Mouse (Mus musculus) ES-E14 (cell line): ENCODE data around the gene Mup20. TPM values are rescaled to one million over a fixed set of nuclear protein-coding genes. Genes with fewer than 3 reads are reported as not detected.
A peak's percentile ranks its signal among the peaks of the same experiment; 100 is the strongest.
"Not testable (repeated sequence)": the region's sequence is repeated elsewhere in the genome, so short reads cannot be mapped to it uniquely, and the experiment has no call there.

Experiments used
- DNase-seq: peaks from one replicate; pipeline ENCODE4 v3.0.0-alpha.2; 2013; ENCODE audit warnings: low read depth, low spot score
- H3K27ac ChIP-seq: 2 replicates; pipeline ENCODE4 v1.5.1; 2012; ENCODE audit warnings: low read depth, mild to moderate bottlenecking, low read length, moderate library complexity, mixed read lengths; ENCODE audit not compliant: poor library complexity, insufficient read depth, severe bottlenecking
- H3K36me3 ChIP-seq: 2 replicates; pipeline ENCODE4 v1.6.1; 2012; ENCODE audit warnings: mild to moderate bottlenecking, low read length, moderate library complexity, mixed read lengths; ENCODE audit not compliant: control insufficient read depth, poor library complexity, insufficient read depth, severe bottlenecking
- H3K4me1 ChIP-seq, 2 experiments: fragments of 150-350 bp in 1 of 2; sonication (generic) in 1 of 2; 2 replicates each; pipeline ENCODE4 v1.6.1; 2012; ENCODE audit warnings: low read length in 2 of 2, mild to moderate bottlenecking in 1 of 2, mixed read lengths in 1 of 2; ENCODE audit not compliant: control insufficient read depth in 2 of 2, insufficient read depth in 2 of 2, poor library complexity in 1 of 2
- H3K4me3 ChIP-seq, 2 experiments: fragments of 150-350 bp in 1 of 2; sonication (generic) in 1 of 2; 2 replicates each; pipeline ENCODE4 v1.5.1; 2012; ENCODE audit warnings: low read length in 2 of 2, low read depth in 1 of 2, mild to moderate bottlenecking in 1 of 2, mixed read lengths in 1 of 2; ENCODE audit not compliant: insufficient read depth in 1 of 2, poor library complexity in 1 of 2, severe bottlenecking in 1 of 2
- H3K9ac ChIP-seq: 2 replicates; pipeline ENCODE4 v1.6.1; 2012; ENCODE audit warnings: low read depth, mild to moderate bottlenecking, low read length, mixed read lengths; ENCODE audit not compliant: poor library complexity, insufficient read depth, severe bottlenecking
- H3K9me3 ChIP-seq: fragments of 150-350 bp; sonication (generic); 2 replicates; pipeline ENCODE4 v1.6.1; 2012; ENCODE audit warnings: low read depth, mild to moderate bottlenecking, low read length; ENCODE audit not compliant: control insufficient read depth, insufficient read depth
- CHD2 ChIP-seq: IDR thresholded peaks from 2 replicates; pipeline ENCODE4 v1.6.1; 2014; ENCODE audit warnings: mild to moderate bottlenecking, low read depth, low read length, inconsistent platforms
- HCFC1 ChIP-seq: IDR thresholded peaks from 2 replicates; pipeline ENCODE4 v1.6.1; 2012; ENCODE audit warnings: low read length, inconsistent platforms, borderline replicate concordance; ENCODE audit not compliant: insufficient read depth
- MAFK ChIP-seq: IDR thresholded peaks from 2 replicates; pipeline ENCODE4 v1.6.1; 2014; ENCODE audit warnings: mild to moderate bottlenecking, low read depth, low read length, inconsistent platforms; ENCODE audit not compliant: insufficient read depth
- ZC3H11A ChIP-seq: IDR thresholded peaks from 2 replicates; pipeline ENCODE4 v1.6.1; 2012; ENCODE audit warnings: low read depth, mild to moderate bottlenecking, inconsistent platforms, low read length, borderline replicate concordance
- ZNF384 ChIP-seq: IDR thresholded peaks from 2 replicates; pipeline ENCODE4 v1.6.1; 2012; ENCODE audit warnings: low read depth, low read length, inconsistent platforms
- in situ Hi-C, 2 experiments: fragments of 600-800 bp; cut with MboI; formaldehyde crosslinking; loops; one replicate each; pipeline ENCODE4 v1.15.1; 2025; ENCODE audit warnings: low sequenced_read_pairs in 2 of 2, inconsistent platforms in 1 of 2; ENCODE audit not compliant: unreplicated experiment in 2 of 2
- total RNA-seq: library from RNA; depleted of rRNA; stranded (reverse); fragments of 300-350 nt; gene quantifications from 2 replicates; pipeline ENCODE4 v1.2.3, GENCODE M21; 2012

The Mup20 gene
- total RNA-seq, 1 experiment = not detected

GRCm38 (mm10) chr4:62075126-62075525, 21.2 kb upstream of the Mup20 start:
- TF ChIP-seq HCFC1 (no peak), ZC3H11A (no peak), ZNF384 (no peak), MAFK (no peak), CHD2 (no peak)
- Histone ChIP-seq H3K27ac (no peak overlapping the region), H3K9me3 (no peaks in the 10 kb centered on the region), H3K36me3 (no peaks in the 10 kb centered on the region; the same call in 1 of the 2 replicates), H3K4me3 (no peak overlapping the region), H3K9ac (no peak overlapping the region), H3K4me1 (no peaks in the 10 kb centered on the region)
- DNase-seq = no peak
- in situ Hi-C loops = loop anchor here in 1 of 2 experiments (10.0 kb wide), 1 partner anchor 50 kb away; no protein-coding TSS in a partner anchor

GRCm38 (mm10) chr4:62054780-62055179, 822 bp upstream of the Mup20 start:
- H3K9me3 ChIP-seq, H3K36me3 ChIP-seq, H3K27ac ChIP-seq, H3K4me3 ChIP-seq, H3K4me1 ChIP-seq, DNase-seq, H3K9ac ChIP-seq, in situ Hi-C loops: not testable (repeated sequence)

- Histone ChIP-seq H3K4me1 (peaks cover 0 to 5% of the 10 kb centered on the region in 2 experiments; a peak in 1 of 4 replicates), H3K36me3 (no peaks in the 10 kb centered on the region), H3K9me3 (no peaks in the 10 kb centered on the region), H3K9ac (no peak overlapping the region), H3K4me3 (no peak overlapping the region), H3K27ac (no peak overlapping the region)
- TF ChIP-seq CHD2 (no peak), HCFC1 (no peak), ZC3H11A (no peak), ZNF384 (no peak), MAFK (no peak)
- no peak for DNase-seq
- in situ Hi-C loops = loop anchor here in 1 of 2 experiments (10.0 kb wide), 1 partner anchor 49 kb away; no protein-coding TSS in a partner anchor
These were observed 27.7 kb downstream of the Mup20 start for GRCm38 (mm10) chr4:62026281-62026680.

- peak; percentile 34 for DNase-seq
- H3K27ac ChIP-seq = peak overlapping the region; percentile 84
- no peak for TF ChIP-seq MAFK
- no peaks in the 10 kb centered on the region for H3K36me3 ChIP-seq
- in situ Hi-C loops = loop anchor here in 1 of 2 experiments (10.0 kb wide), 1 partner anchor 50 kb away; no protein-coding TSS in a partner anchor
- no peak overlapping the region for H3K9ac ChIP-seq
- peaks cover 0 to 5% of the 10 kb centered on the region in 2 experiments; a peak in 1 of 4 replicates for H3K4me1 ChIP-seq
- no peaks in the 10 kb centered on the region for H3K9me3 ChIP-seq
- no peak overlapping the region for H3K4me3 ChIP-seq
These were observed 29.6 kb downstream of the Mup20 start for GRCm38 (mm10) chr4:62024256-62024959.

- peaks cover 0 to 5% of the 10 kb centered on the region in 2 experiments; a peak in 1 of 4 replicates for H3K4me1 ChIP-seq
- in situ Hi-C loops = loop anchor here in 1 of 2 experiments (10.0 kb wide), 1 partner anchor 51 kb away; no protein-coding TSS in a partner anchor
- H3K9ac ChIP-seq = no peak overlapping the region
- H3K9me3 ChIP-seq = no peaks in the 10 kb centered on the region; the same call in 1 of the 2 replicates
- H3K4me3 ChIP-seq = no peak overlapping the region
- peak; percentile 26 for DNase-seq
- TF ChIP-seq ZNF384 (peak; percentile 15; the same call in 1 of the 2 replicates), CHD2 (no peak)
- no peaks in the 10 kb centered on the region for H3K36me3 ChIP-seq
- H3K27ac ChIP-seq = peak overlapping the region; percentile 51; the same call in 1 of the 2 replicates
These were observed 30.3 kb downstream of the Mup20 start for GRCm38 (mm10) chr4:62023646-62024045.
